Mouse (Mus musculus) adrenal gland, adult 8-10 months (tissue): Measurements from ENCODE around the gene Atp2b2. TPM values are rescaled to one million over a fixed set of nuclear protein-coding genes. Genes with fewer than 3 reads are reported as not detected.
"Not testable (repeated sequence)": the region's sequence is repeated elsewhere in the genome, so short reads cannot be mapped to it uniquely, and the experiment has no call there.

Source experiments
- DNase-seq: peaks from one replicate; pipeline ENCODE4 v3.0.0; 2022
- total RNA-seq, 4 experiments: library from RNA; stranded (reverse); gene quantifications; 2 replicates each; pipeline ENCODE4 v1.2.4; 2022

The Atp2b2 gene
- total RNA-seq, 4 experiments from 2014 or later, result 6.9 to 13.6 (median 10.4) TPM

DNA sequence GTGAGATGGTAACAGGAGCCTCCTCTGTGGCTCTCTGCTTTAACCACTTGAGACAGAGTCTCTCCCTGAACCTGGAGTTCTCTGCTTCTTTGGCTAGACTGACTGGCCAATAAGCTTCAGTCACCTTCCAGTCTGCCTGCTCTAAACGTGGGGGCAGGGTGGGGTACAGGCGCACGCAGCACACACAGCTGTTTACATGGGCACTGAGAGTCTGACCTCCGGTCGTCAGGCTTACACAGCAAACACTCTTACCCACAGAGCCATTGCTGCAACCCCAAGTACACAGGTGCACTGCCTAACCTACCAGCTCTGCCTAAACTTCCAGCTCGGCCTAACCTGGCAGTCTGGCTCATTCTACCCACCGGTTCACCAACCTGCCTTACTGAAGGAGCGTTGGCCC is 251.4 kb downstream of the Atp2b2 start:
- no peak for DNase-seq

- no peak for DNase-seq
Observed at GRCm38 (mm10) chr6:113787459-113787968, 254.9 kb downstream of the Atp2b2 start.

- no peak for DNase-seq
Observed at GRCm38 (mm10) chr6:113785658-113786057, 256.8 kb downstream of the Atp2b2 start.

DNA sequence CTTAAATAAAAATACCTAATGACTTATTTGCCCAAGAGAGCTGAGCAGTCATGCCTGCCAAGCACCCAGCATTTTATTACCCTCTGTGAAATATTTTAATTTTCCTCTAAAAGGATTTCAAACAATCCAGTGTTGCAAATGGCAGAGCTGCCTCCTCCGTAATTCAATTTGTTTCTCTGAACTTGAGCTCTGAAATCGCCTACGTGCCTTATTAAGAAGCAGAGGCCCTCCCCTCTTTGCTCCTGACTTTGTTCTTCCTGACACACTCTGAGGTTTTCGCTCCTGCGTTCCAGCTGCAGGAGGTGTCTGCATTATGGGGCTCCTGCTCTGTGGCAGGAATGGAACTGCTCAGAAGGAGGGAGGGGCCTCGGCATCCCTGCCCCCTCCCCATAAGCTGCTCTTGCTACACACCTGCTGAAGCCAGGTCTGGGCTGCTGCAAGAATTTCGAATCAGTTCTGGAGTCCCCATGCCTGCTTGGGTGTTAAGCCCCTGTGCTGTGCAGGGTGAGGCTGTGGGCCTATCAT is 264.1 kb downstream of the Atp2b2 start:
- no peak for DNase-seq

DNA sequence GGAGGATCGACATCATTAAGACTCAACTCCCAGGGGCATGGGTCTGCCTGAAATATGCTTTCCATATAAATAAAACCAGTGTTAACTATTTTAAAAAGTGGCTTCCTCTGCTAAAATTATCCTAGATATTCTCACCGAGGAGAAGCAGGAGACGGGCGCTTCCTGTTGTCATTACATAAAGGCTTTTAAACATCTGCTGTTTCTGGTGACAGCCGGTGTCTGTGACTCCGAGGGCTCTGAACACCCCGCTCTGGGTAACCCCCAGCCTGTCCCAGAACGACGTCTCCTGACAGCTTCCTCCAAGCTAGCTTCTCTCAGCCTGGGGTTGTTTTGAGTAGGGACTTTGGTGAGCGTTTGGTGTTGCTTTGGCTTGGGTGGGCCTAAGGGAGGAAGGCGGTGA is 273.6 kb downstream of the Atp2b2 start:
- no peak for DNase-seq

DNA sequence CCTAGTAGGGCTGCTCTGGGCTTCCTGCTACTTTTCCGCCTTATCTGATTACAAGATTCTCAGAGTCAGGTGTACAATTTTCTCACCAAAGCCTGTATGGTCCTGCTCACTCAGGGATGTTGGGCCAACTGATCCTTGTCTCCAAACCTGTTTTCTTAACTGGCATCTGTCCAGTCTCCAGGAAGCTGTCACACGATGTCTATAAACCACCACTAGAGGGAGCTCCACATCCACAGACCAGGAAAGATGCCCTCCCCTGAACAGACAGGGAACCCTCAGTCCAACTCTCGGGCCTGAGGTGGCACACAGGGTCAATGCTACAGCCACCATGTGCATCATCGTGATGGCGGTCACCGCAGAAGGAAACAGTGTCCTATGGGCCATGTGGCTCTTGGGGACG is 280.8 kb downstream of the Atp2b2 start:
- peak; percentile 17 for DNase-seq

- DNase-seq, result no peak
Observed at GRCm38 (mm10) chr6:113749119-113749685, 293.2 kb downstream of the Atp2b2 start.

- DNase-seq, result no peak
Observed at GRCm38 (mm10) chr6:113748351-113748750, 294.1 kb downstream of the Atp2b2 start.

DNA sequence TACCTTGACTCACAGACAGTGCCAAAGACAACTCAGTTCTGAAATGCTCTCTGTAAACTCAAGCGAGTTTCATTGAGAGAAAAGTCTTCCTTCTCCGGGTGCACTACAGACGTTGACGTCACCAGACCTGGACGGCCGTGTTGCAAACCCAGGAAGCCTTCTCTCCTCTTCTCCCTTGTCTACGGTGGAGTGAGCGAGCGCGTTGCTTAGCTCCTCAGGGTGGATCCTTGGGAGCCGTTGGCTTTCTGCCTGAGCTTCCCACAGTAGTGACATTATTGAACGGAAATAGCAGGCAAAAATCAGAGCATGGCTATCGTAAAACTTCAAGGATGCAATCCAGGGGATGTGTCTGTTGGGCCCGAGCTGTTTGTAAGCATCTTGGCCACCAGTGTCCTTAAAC is 295.1 kb downstream of the Atp2b2 start:
- DNase-seq, result no peak

DNA sequence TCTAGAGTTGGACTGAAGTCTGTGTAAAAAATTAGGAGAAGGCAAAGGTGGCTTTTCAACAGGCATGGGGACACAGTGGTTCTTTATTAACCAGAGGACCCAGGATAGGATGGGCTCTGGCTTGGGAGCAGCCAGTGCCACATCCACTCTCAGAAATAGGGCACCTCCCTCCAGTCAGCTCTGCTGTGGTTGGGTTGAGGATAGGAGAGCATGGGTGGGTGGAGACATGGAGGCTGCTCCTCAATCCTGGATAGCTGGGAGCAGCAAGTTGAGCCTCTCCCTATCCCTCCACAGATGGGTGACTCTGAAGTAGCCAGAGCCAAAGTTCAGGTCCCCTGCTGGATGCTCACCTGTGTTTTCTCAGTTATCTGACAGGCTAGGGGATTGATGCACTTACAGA is 297.3 kb downstream of the Atp2b2 start:
- DNase-seq, result no peak

DNA sequence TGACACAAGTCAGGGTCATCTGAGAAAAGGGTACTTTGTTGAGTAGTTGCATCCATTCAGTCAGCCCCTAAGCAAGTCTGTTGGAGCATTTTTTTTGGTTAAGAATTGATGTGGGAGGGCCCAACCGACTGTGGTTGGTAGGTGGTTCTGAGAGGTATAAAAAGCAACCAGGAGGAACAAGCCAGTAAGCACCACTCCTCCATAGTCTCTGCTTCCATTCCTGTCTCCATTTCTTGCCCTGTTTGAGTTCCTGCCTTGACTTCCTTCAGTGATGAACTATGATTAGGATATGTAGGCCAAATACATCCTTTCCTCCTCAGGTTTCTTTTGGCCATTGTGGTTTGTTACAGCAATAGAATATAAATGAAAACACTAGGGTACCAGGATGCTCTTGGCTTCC is 299.3 kb downstream of the Atp2b2 start:
- DNase-seq, result no peak

GRCm38 (mm10) chr6:113742321-113742720 is 300.1 kb downstream of the Atp2b2 start:
- no peak for DNase-seq

DNA sequence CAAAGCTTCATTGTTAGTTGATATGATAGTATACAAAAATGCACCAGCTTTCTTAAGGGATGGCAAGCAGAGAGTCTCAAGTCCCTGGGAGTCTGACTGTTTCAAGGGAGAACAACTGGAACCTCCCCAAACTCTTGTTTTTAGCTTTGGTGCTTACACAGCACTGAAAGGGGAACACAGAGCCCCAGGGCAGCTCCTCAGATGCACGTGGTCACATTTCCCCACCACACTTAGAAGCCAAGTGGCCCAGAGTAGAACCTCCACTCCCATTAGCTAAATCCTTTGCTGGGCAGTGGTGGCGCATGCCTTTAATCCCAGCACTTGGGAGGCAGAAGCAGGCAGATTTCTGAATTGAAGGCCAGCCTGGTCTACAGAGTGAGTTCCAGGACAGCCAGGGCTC is 301.0 kb downstream of the Atp2b2 start:
- DNase-seq, result no peak

- DNase-seq, result peak; percentile 66
Observed at GRCm38 (mm10) chr6:113740236-113741217, 301.9 kb downstream of the Atp2b2 start, which contains the start of gene Sec13. Sec13 (minus strand) TSS chr6:113740743.

- DNase-seq, result no peak
Observed at GRCm38 (mm10) chr6:113737318-113738046, 304.9 kb downstream of the Atp2b2 start.

DNA sequence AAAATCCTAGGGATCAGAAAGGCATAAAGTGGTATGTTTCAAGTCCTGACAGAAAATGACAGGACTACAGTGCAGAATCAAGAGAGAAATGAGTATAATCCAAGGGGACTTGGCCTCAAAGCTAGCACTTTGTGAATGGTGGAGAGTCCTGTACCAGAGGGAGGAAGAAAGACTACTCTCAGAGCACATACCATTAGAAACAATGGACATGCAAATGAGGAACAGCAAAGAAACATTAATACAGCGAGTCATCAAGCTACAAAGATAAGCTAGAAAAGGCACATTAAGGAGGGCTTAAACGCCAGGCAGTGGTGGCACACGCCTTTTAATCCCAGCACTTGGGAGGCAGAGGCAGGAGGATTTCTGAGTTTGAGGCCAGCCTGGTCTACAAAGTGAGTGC is 311.1 kb downstream of the Atp2b2 start:
- DNase-seq, result no peak

GRCm38 (mm10) chr6:113728181-113728580 is 314.2 kb downstream of the Atp2b2 start:
- DNase-seq, result no peak

GRCm38 (mm10) chr6:113721061-113721460 is 321.4 kb downstream of the Atp2b2 start:
- DNase-seq, result no peak

- DNase-seq, result no peak
Observed at GRCm38 (mm10) chr6:113719878-113720277, 322.5 kb downstream of the Atp2b2 start, which contains the start of gene Ghrl. Ghrl (minus strand) TSS chr6:113719880.

- DNase-seq, result no peak
Observed at GRCm38 (mm10) chr6:113717541-113717940, 324.9 kb downstream of the Atp2b2 start.

DNA sequence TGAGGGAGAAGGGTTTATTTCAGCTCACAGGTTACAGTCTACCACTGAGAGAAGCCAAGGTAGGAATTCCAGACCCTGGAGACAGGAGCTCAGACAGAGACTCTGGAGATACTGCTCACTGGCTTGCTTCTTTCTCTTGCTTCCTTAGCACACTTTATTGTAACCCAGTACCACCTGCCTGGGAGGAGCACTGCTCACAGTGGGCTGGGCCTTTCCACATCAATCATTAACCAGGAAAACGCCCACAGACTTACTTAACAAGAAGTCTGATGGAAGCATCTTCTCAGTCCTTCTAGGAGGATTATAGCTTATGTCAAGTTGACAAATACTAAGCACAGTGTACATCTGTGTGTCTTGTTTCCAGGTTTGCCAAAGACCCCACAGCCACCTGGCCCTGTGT is 327.6 kb downstream of the Atp2b2 start:
- no peak for DNase-seq

DNA sequence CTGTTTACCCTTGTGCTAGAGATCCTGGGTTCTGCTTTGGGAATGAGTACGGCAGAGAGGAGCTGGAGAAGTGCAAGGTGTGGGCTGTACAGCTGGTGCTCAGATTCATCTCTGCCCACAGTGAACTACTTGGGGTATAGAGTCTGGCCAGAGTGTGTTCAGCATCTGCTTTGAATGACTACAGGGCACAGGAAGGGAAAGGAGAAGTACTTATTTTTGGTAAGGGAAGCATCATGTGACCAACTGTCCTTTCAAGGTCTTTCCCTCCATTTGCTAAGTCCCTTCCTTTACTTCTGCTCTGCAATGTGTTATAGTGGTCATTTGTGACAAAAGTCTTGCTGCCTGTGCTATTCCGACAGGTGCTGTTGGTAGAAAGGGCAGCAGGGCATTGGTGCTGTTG is 328.1 kb downstream of the Atp2b2 start:
- DNase-seq, result no peak

- DNase-seq, result not testable (repeated sequence)
Observed at GRCm38 (mm10) chr6:113713389-113713788, 329.0 kb downstream of the Atp2b2 start.
